Comparison of ENCODE assay signal across 9 mouse cellular contexts in the genomic region with DNA sequence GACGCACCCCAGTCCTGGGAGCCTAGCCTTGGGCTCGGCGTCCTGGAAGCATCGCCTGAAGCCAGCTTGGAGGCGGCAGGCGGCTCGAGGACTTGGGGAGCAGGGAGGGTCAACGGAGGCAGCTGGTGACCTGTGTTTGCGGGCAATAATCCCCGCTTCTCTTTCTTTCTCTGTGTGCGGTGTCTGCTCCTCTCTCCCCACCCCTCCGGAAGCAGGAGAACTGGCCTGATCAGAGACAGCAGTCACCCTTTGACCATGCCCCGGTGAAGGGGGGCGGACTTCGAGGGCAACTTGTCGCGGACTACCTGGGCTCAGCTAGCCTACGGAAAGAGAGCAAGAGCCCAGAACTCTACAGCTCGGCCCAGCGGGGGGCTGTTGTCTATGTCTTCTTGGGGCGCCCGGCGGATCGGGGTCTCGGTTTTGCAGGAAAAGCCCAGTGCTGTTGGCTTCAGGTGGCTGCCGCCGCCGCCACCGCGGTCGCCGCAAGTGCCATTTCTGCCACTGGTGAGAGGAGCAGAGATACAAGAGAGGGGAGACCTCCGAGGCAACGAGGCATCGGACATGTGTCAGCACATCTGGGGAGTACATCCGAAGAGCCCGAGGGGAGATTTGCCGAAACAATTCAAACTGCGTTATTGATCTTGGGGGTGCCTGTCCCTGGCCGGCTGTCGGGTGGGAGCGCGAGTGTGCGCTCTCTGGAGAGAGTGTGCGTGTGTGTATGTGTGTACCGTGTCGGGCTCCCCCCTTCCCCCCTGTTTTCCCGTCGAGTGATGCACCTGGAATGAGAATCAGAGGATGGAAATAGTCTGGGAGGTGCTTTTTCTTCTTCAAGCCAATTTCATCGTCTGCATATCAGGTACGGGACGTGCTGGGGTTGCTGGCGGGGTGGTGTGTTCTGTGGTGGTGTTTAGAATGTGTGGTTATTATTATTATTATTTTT. TPM values are rescaled to one million over a fixed set of nuclear protein-coding genes. Genes with fewer than 3 reads are reported as not detected.
DNase-seq lines count a peak whose midpoint lies in the region; ATAC-seq and TF ChIP-seq lines count a peak whose summit lies in the region.
"Had no signal": no experiment of that assay in that cellular context is flagged by ENCODE, and none has a peak within 500 bp of the region (broad histone marks: within the 10 kb centered on the region; RNA-seq: fewer than 3 reads in every experiment).

No protein-coding gene starts in this region.

- no peak for TF ChIP-seq CTCF in lung, postnatal 0 days (IDR thresholded peaks at IDR 0.05)
- no peak for TF ChIP-seq CTCF in hindbrain, postnatal 0 days (IDR thresholded peaks at IDR 0.05; ENCODE audit: low read depth)

- 0 out of 2 replicates have a peak overlapping the region, but pooled peaks have one; percentile 12 for H3K4me3 ChIP-seq in lung, postnatal 0 days (ENCODE audit: low read depth, low read length)
- H3K4me3 ChIP-seq in hindbrain, postnatal 0 days (ENCODE audit: low read length), result peak overlapping the region; percentile 67
- peak overlapping the region; percentile 62 for H3K4me3 ChIP-seq in neural tube, embryonic 13.5 days

- peak; percentile 5 for DNase-seq in adrenal gland, postnatal 14 days
- no peak for DNase-seq in adrenal gland, adult 2 months
- DNase-seq in lung, postnatal 0 days (ENCODE audit: low spot score), result no peak
- DNase-seq in lung, postnatal 36 days, result no peak
- DNase-seq in hindbrain, postnatal 0 days (ENCODE audit: low spot score), result peak; percentile 45
- no peak for DNase-seq in spleen, adult 18-20 months
- DNase-seq in adipocyte (ENCODE audit: low spot score), result no peak

- no peaks in the 10 kb centered on the region for H3K9me3 ChIP-seq in lung, postnatal 0 days (ENCODE audit: low read length)
- no peaks in the 10 kb centered on the region for H3K9me3 ChIP-seq in hindbrain, postnatal 0 days (ENCODE audit: low read length)
- no peaks in the 10 kb centered on the region for H3K9me3 ChIP-seq in neural tube, embryonic 13.5 days

- no peaks in the 10 kb centered on the region for H3K36me3 ChIP-seq in lung, postnatal 0 days (ENCODE audit: insufficient read depth, low read length)
- H3K36me3 ChIP-seq in hindbrain, postnatal 0 days (ENCODE audit: insufficient read depth, low read length), result no peaks in the 10 kb centered on the region
- H3K36me3 ChIP-seq in neural tube, embryonic 13.5 days, result no peaks in the 10 kb centered on the region

- WGBS in lung, postnatal 0 days, result 2% methylated on average over 50 of the region's 53 CpGs
- WGBS in hindbrain, postnatal 0 days, result 1% methylated on average over 53 of the region's 53 CpGs
- WGBS in neural tube, embryonic 13.5 days, result 1% methylated on average over 53 of the region's 53 CpGs

- no peak overlapping the region for H3K27ac ChIP-seq in lung, postnatal 0 days (ENCODE audit: low read length)
- H3K27ac ChIP-seq in hindbrain, postnatal 0 days, result peak overlapping the region; percentile 51
- H3K27ac ChIP-seq in neural tube, embryonic 13.5 days (replicated peaks), result peak overlapping the region; percentile 82

- TF ChIP-seq EP300 in lung, postnatal 0 days (IDR thresholded peaks at IDR 0.05), result no peak

- H3K4me1 ChIP-seq in lung, postnatal 0 days (ENCODE audit: insufficient read depth, low read depth, low read length), result no peaks in the 10 kb centered on the region
- no peaks in the 10 kb centered on the region; the same call in 1 of the 2 replicates for H3K4me1 ChIP-seq in hindbrain, postnatal 0 days (ENCODE audit: insufficient read depth, low read length)
- peaks cover 31% of the 10 kb centered on the region for H3K4me1 ChIP-seq in neural tube, embryonic 13.5 days (replicated peaks)

- peaks cover 43% of the 10 kb centered on the region for H3K27me3 ChIP-seq in lung, postnatal 0 days (replicated peaks; ENCODE audit: insufficient read depth, low read length)
- no peaks in the 10 kb centered on the region for H3K27me3 ChIP-seq in hindbrain, postnatal 0 days (ENCODE audit: insufficient read depth, low read length)
- H3K27me3 ChIP-seq in neural tube, embryonic 13.5 days, result peaks cover 66% of the 10 kb centered on the region

- H3K4me2 ChIP-seq in lung, postnatal 0 days (replicated peaks; ENCODE audit: low read depth, low read length), result peak overlapping the region; percentile 32
- peak overlapping the region; percentile 91 for H3K4me2 ChIP-seq in hindbrain, postnatal 0 days (ENCODE audit: low read depth, low read length)
- peak overlapping the region; percentile 92 for H3K4me2 ChIP-seq in neural tube, embryonic 13.5 days

- H3K9ac ChIP-seq in lung, postnatal 0 days (replicated peaks; ENCODE audit: low read depth), result no peak overlapping the region
- peak overlapping the region; percentile 60 for H3K9ac ChIP-seq in hindbrain, postnatal 0 days (replicated peaks; ENCODE audit: low read length)
- peak overlapping the region; percentile 80 for H3K9ac ChIP-seq in neural tube, embryonic 13.5 days

- ATAC-seq in lung, postnatal 0 days, result no peak
- ATAC-seq in hindbrain, postnatal 0 days, result peak; percentile 27
- ATAC-seq in neural tube, embryonic 13.5 days (ENCODE audit: low read depth), result peak; percentile 26; the same call in 1 of the 2 replicates

RNA-seq across cellular contexts. Expression of a gene that starts 1.9 kb away (rescaled TPM):
- total RNA-seq in adrenal gland, postnatal 14 days (2021), result 0.37 and 0.60 TPM in 2 replicates
- under 1 TPM in 1 of 2 experiments, not detected in 1; 0.14 TPM for total RNA-seq in adrenal gland, adult 2 months (2021)
- polyA plus RNA-seq in adrenal gland, adult 2 months (2012; rRNA removed), result 0.07 TPM in 1 of 2 replicates, not detected in the other
- not detected in 2 replicates for polyA plus RNA-seq in lung, postnatal 0 days (2015; fragmentation: Nextera tagmentation; extraction: Ambion mirVana)
- 49.8 and 54.1 TPM in 2 replicates for total RNA-seq in hindbrain, postnatal 0 days (2014; rRNA removed)
- polyA plus RNA-seq in hindbrain, postnatal 0 days (2015; fragmentation: Nextera tagmentation; extraction: Ambion mirVana), result 38.1 and 45.0 TPM in 2 replicates
- polyA plus RNA-seq in neural tube, embryonic 13.5 days (2015; fragmentation: Nextera tagmentation; extraction: Ambion mirVana), result 36.9 and 44.0 TPM in 2 replicates
- total RNA-seq: common myeloid progenitor, adult 5-6 weeks had no signal

Comparison
In these comparisons a context has a peak if more than half of its experiments do, and no peak if none do; other contexts are left out.
1. DNase-seq: peak in adrenal gland, postnatal 14 days (single experiment) and hindbrain, postnatal 0 days (single experiment); none in adrenal gland, adult 2 months (single experiment), lung, postnatal 0 days (single experiment), lung, postnatal 36 days (single experiment), spleen, adult 18-20 months (0 of 2) and adipocyte (single experiment).
2. H3K4me2 ChIP-seq: peak in every context shown above with its lines; median percentile 92 in neural tube, embryonic 13.5 days; 91 in hindbrain, postnatal 0 days; 32 in lung, postnatal 0 days.
3. H3K4me3 ChIP-seq: peak in every context shown above with its lines; median percentile 67 in hindbrain, postnatal 0 days; 62 in neural tube, embryonic 13.5 days; 12 in lung, postnatal 0 days.
4. RNA of a gene that starts 1.9 kb away (polyA plus RNA-seq): 38.1 to 45.0 TPM in hindbrain, postnatal 0 days and 36.9 to 44.0 TPM in neural tube, embryonic 13.5 days; 0.07 TPM in adrenal gland, adult 2 months and not detected in lung, postnatal 0 days; every median in the first group is over 10 times any median in the second.